Mouse (Mus musculus) heart, embryonic 13.5 days (tissue): ENCODE data around the gene Atp6v0e2. TPM values are rescaled to one million over a fixed set of nuclear protein-coding genes. Genes with fewer than 3 reads are reported as not detected.
"Not testable (repeated sequence)": the region's sequence is repeated elsewhere in the genome, so short reads cannot be mapped to it uniquely, and the experiment has no call there.

Source experiments
- ATAC-seq: fragments of 200-750 bp; cut with Nextera tagmentation; 2 replicates; pipeline ENCODE4 v1.8.0; 2017; ENCODE audit warnings: moderate TSS enrichment; ENCODE audit not compliant: insufficient number of reproducible peaks, low FRiP score, low TSS enrichment; ENCODE audit errors: extremely low read depth
- H3K27ac ChIP-seq: fragments of 300-500 bp; sonication (generic); replicated peaks from 2 replicates; pipeline ENCODE4 v1.5.1; 2015; ENCODE audit warnings: moderate library complexity, mild to moderate bottlenecking, inconsistent platforms
- H3K27me3 ChIP-seq: fragments of 300-500 bp; sonication (generic); replicated peaks from 2 replicates; pipeline ENCODE4 v1.6.1; 2015; ENCODE audit warnings: mild to moderate bottlenecking, inconsistent platforms
- H3K36me3 ChIP-seq: fragments of 300-500 bp; sonication (generic); 2 replicates; pipeline ENCODE4 v1.6.1; 2015; ENCODE audit warnings: mild to moderate bottlenecking, inconsistent platforms
- H3K4me1 ChIP-seq: fragments of 300-500 bp; sonication (generic); 2 replicates; pipeline ENCODE4 v1.6.1; 2015; ENCODE audit warnings: inconsistent platforms
- H3K4me2 ChIP-seq: fragments of 300-500 bp; sonication (generic); 2 replicates; pipeline ENCODE4 v1.6.1; 2015; ENCODE audit warnings: inconsistent platforms, mild to moderate bottlenecking, moderate library complexity
- H3K4me3 ChIP-seq: fragments of 300-500 bp; sonication (generic); 2 replicates; pipeline ENCODE4 v1.5.1; 2015; ENCODE audit warnings: moderate library complexity, mild to moderate bottlenecking, inconsistent platforms
- H3K9ac ChIP-seq: fragments of 300-500 bp; sonication (generic); 2 replicates; pipeline ENCODE4 v1.6.1; 2015; ENCODE audit warnings: inconsistent platforms, mild to moderate bottlenecking, moderate library complexity
- H3K9me3 ChIP-seq: fragments of 300-500 bp; sonication (generic); 2 replicates; pipeline ENCODE4 v1.6.1; 2016; ENCODE audit warnings: inconsistent platforms
- WGBS: fragments of 180-500 bp; shearing (Covaris S2); methylation state at CpG from one replicate; pipeline ENCODE4 v1.1.7; 2015; ENCODE audit warnings: mixed read lengths; 5-methylcytosine and 5-hydroxymethylcytosine counted together
- polyA plus RNA-seq: library from polyadenylated mRNA; unstranded; fragments of >200 nt; fragmentation: Nextera tagmentation; extraction: Ambion mirVana; gene quantifications from 2 replicates; pipeline ENCODE4 v1.2.1, GENCODE M21; 2015

The Atp6v0e2 gene
- polyA plus RNA-seq, 1 experiment from 2014 or later: 18.2 TPM

GRCm38 (mm10) chr6:48511861-48512260 lies 25.6 kb upstream of the Atp6v0e2 start:
- H3K4me1 ChIP-seq: no peaks in the 10 kb centered on the region
- H3K36me3 ChIP-seq: peaks cover 69% of the 10 kb centered on the region
- no peak overlapping the region for H3K9ac ChIP-seq
- no peak overlapping the region for H3K4me2 ChIP-seq
- H3K27me3 ChIP-seq: no peaks in the 10 kb centered on the region
- H3K9me3 ChIP-seq: peaks cover 9% of the 10 kb centered on the region; the same call in 1 of the 2 replicates
- no peak overlapping the region for H3K27ac ChIP-seq
- WGBS: 83% methylated on average over 7 of the region's 7 CpGs
- no peak for ATAC-seq
- H3K4me3 ChIP-seq: no peak overlapping the region

- H3K9me3 ChIP-seq, H3K9ac ChIP-seq, H3K4me3 ChIP-seq, ATAC-seq, H3K4me2 ChIP-seq, H3K27ac ChIP-seq, H3K27me3 ChIP-seq, H3K4me1 ChIP-seq: not testable (repeated sequence)
- H3K36me3 ChIP-seq: peaks cover 25% of the 10 kb centered on the region
- 94% methylated on average over 16 of the region's 16 CpGs for WGBS
Observed at GRCm38 (mm10) chr6:48524882-48525281, 12.5 kb upstream of the Atp6v0e2 start.

- no peaks in the 10 kb centered on the region for H3K27me3 ChIP-seq
- no peak overlapping the region for H3K9ac ChIP-seq
- H3K27ac ChIP-seq: no peak overlapping the region
- WGBS: 66% methylated on average over 9 of the region's 9 CpGs
- H3K9me3 ChIP-seq: no peaks in the 10 kb centered on the region
- H3K4me2 ChIP-seq: no peak overlapping the region
- H3K36me3 ChIP-seq: peaks cover 30% of the 10 kb centered on the region
- ATAC-seq: no peak
- H3K4me3 ChIP-seq: no peak overlapping the region
- H3K4me1 ChIP-seq: peaks cover 22% of the 10 kb centered on the region
Observed at GRCm38 (mm10) chr6:48527901-48528300, 9.5 kb upstream of the Atp6v0e2 start.

GRCm38 (mm10) chr6:48529261-48529660 lies 8.2 kb upstream of the Atp6v0e2 start:
- no peaks in the 10 kb centered on the region for H3K27me3 ChIP-seq
- H3K36me3 ChIP-seq: peaks cover 34% of the 10 kb centered on the region
- no peaks in the 10 kb centered on the region for H3K9me3 ChIP-seq
- no peak overlapping the region for H3K4me3 ChIP-seq
- ATAC-seq: no peak
- H3K9ac ChIP-seq: no peak overlapping the region
- peaks cover 25% of the 10 kb centered on the region for H3K4me1 ChIP-seq
- WGBS: 69% methylated on average over 14 of the region's 14 CpGs
- H3K4me2 ChIP-seq: no peak overlapping the region
- no peak overlapping the region for H3K27ac ChIP-seq

- H3K4me1 ChIP-seq: peaks cover 25% of the 10 kb centered on the region
- H3K9ac ChIP-seq: peak overlapping the region; percentile 14; the same call in 1 of the 2 replicates
- H3K36me3 ChIP-seq: peaks cover 32% of the 10 kb centered on the region
- no peak for ATAC-seq
- no peaks in the 10 kb centered on the region for H3K9me3 ChIP-seq
- WGBS: 77% methylated on average over 16 of the region's 16 CpGs
- H3K4me3 ChIP-seq: no peak overlapping the region
- peak overlapping the region; percentile 5; the same call in 1 of the 2 replicates for H3K27ac ChIP-seq
- H3K4me2 ChIP-seq: no peak overlapping the region
- H3K27me3 ChIP-seq: no peaks in the 10 kb centered on the region; the same call in 1 of the 2 replicates
Observed at GRCm38 (mm10) chr6:48529871-48530440, 7.5 kb upstream of the Atp6v0e2 start.

GRCm38 (mm10) chr6:48530862-48531261 lies 6.6 kb upstream of the Atp6v0e2 start:
- 36% methylated on average over 2 of the region's 2 CpGs for WGBS
- Histone ChIP-seq H3K36me3 (peaks cover 23% of the 10 kb centered on the region), H3K9ac (peak overlapping the region; percentile 29), H3K9me3 (no peaks in the 10 kb centered on the region), H3K4me1 (peaks cover 25% of the 10 kb centered on the region), H3K27me3 (no peaks in the 10 kb centered on the region; the same call in 1 of the 2 replicates), H3K4me2 (no peak overlapping the region), H3K27ac (peak overlapping the region; percentile 5; the same call in 1 of the 2 replicates), H3K4me3 (no peak overlapping the region)
- no peak for ATAC-seq

GRCm38 (mm10) chr6:48533475-48533874 lies 3.9 kb upstream of the Atp6v0e2 start:
- Histone ChIP-seq H3K9ac (no peak overlapping the region), H3K4me1 (peaks cover 39% of the 10 kb centered on the region), H3K27me3 (no peaks in the 10 kb centered on the region; the same call in 1 of the 2 replicates), H3K4me3 (no peak overlapping the region), H3K27ac (no peak overlapping the region), H3K9me3 (no peaks in the 10 kb centered on the region), H3K36me3 (peaks cover 20% of the 10 kb centered on the region), H3K4me2 (no peak overlapping the region)
- no peak for ATAC-seq
- WGBS: 79% methylated on average over 2 of the region's 2 CpGs

- Histone ChIP-seq H3K4me3 (no peak overlapping the region), H3K36me3 (peaks cover 12% of the 10 kb centered on the region), H3K9ac (no peak overlapping the region), H3K4me1 (peaks cover 37% of the 10 kb centered on the region), H3K27ac (no peak overlapping the region), H3K4me2 (no peak overlapping the region), H3K9me3 (no peaks in the 10 kb centered on the region), H3K27me3 (no peaks in the 10 kb centered on the region; the same call in 1 of the 2 replicates)
- WGBS: 72% methylated on average over 8 of the region's 8 CpGs
- no peak for ATAC-seq
Observed at GRCm38 (mm10) chr6:48534913-48535312, 2.5 kb upstream of the Atp6v0e2 start.

GRCm38 (mm10) chr6:48536091-48536490 lies 1.3 kb upstream of the Atp6v0e2 start:
- H3K4me1 ChIP-seq: peaks cover 26% of the 10 kb centered on the region
- H3K9ac ChIP-seq: no peak overlapping the region
- H3K27me3 ChIP-seq: no peaks in the 10 kb centered on the region; the same call in 1 of the 2 replicates
- H3K9me3 ChIP-seq: no peaks in the 10 kb centered on the region
- peaks cover 12% of the 10 kb centered on the region for H3K36me3 ChIP-seq
- H3K4me3 ChIP-seq: no peak overlapping the region
- 53% methylated on average over 4 of the region's 4 CpGs for WGBS
- no peak overlapping the region for H3K4me2 ChIP-seq
- no peak overlapping the region for H3K27ac ChIP-seq
- no peak for ATAC-seq

GRCm38 (mm10) chr6:48538841-48539737 lies 1.7 kb downstream of the Atp6v0e2 start:
- Histone ChIP-seq H3K27me3 (no peaks in the 10 kb centered on the region; the same call in 1 of the 2 replicates), H3K27ac (no peak overlapping the region), H3K9me3 (no peaks in the 10 kb centered on the region), H3K36me3 (no peaks in the 10 kb centered on the region), H3K4me1 (peaks cover 24% of the 10 kb centered on the region), H3K4me2 (no peak overlapping the region), H3K4me3 (no peak overlapping the region), H3K9ac (no peak overlapping the region)
- WGBS: 65% methylated on average over 5 of the region's 5 CpGs
- ATAC-seq: no peak

GRCm38 (mm10) chr6:48539860-48540259 lies 2.4 kb downstream of the Atp6v0e2 start:
- Histone ChIP-seq H3K9ac (no peak overlapping the region), H3K9me3 (no peaks in the 10 kb centered on the region), H3K27me3 (no peaks in the 10 kb centered on the region; the same call in 1 of the 2 replicates), H3K4me2 (no peak overlapping the region), H3K4me3 (no peak overlapping the region), H3K27ac (no peak overlapping the region), H3K4me1 (peaks cover 24% of the 10 kb centered on the region), H3K36me3 (no peaks in the 10 kb centered on the region)
- no peak for ATAC-seq
- WGBS: 76% methylated on average over 5 of the region's 5 CpGs
